Mouse (Mus musculus) embryonic fibroblast, embryonic 13.5 days (primary cell): ENCODE data around the gene Rb1.

Experiments used
- CTCF ChIP-seq: IDR thresholded peaks from 2 replicates; pipeline ENCODE4 v1.5.1; 2011; ENCODE audit warnings: mild to moderate bottlenecking, control low read depth, low read length, moderate library complexity, borderline replicate concordance; ENCODE audit not compliant: insufficient read depth
- POLR2A ChIP-seq: IDR thresholded peaks from 2 replicates; pipeline ENCODE4 v1.6.1; 2011; ENCODE audit warnings: low read depth, mild to moderate bottlenecking, control low read depth, low read length, moderate library complexity

- TF ChIP-seq POLR2A (no peak), CTCF (no peak)
Measured at GRCm38 (mm10) chr14:73239857-73240256, 85.8 kb downstream of the Rb1 start.
